Mouse (Mus musculus) liver, adult 10 weeks (tissue): ENCODE results near the gene Nova1. TPM values are rescaled to one million over a fixed set of nuclear protein-coding genes. Genes with fewer than 3 reads are reported as not detected.

Experiments
- polyA plus RNA-seq: library from polyadenylated mRNA; stranded (reverse); fragments of 350-450 nt; fragmentation: Illumina TruSeq; extraction: RNeasy Lipid Tissue Mini Kit (QIAGEN cat#74804); gene quantifications from one replicate; pipeline ENCODE4 v1.2.3, GENCODE M21; 2014; ENCODE audit warnings: low read depth, low replicate concordance

The Nova1 gene
- polyA plus RNA-seq: not detected

GRCm38 (mm10) chr12:46818856-46819347 is at the start of gene Nova1:
TSS of gene Nova1 (minus strand) at chr12:46818929.

